Mouse (Mus musculus) stomach, postnatal 0 days (tissue): ENCODE results near the gene Pdhb. TPM values are rescaled to one million over a fixed set of nuclear protein-coding genes. Genes with fewer than 3 reads are reported as not detected.
A peak's percentile ranks its signal among the peaks of the same experiment; 100 is the strongest.
"Not testable (repeated sequence)": the region's sequence is repeated elsewhere in the genome, so short reads cannot be mapped to it uniquely, and the experiment has no call there.

Experiments
- ATAC-seq: fragments of 200-750 bp; cut with Nextera tagmentation; 2 replicates; pipeline ENCODE4 v1.8.0; 2017; ENCODE audit not compliant: low FRiP score, low TSS enrichment
- DNase-seq: peaks from one replicate; pipeline ENCODE4 v3.0.0-alpha.2; 2016; ENCODE audit warnings: low spot score
- H3K27ac ChIP-seq: fragments of 300-500 bp; sonication (generic); replicated peaks from 2 replicates; pipeline ENCODE4 v1.5.1; 2014; ENCODE audit warnings: mild to moderate bottlenecking, control low read depth
- H3K27me3 ChIP-seq: fragments of 300-500 bp; sonication (generic); 2 replicates; pipeline ENCODE4 v1.6.1; 2014; ENCODE audit warnings: low read length; ENCODE audit not compliant: control insufficient read depth, insufficient read depth
- H3K36me3 ChIP-seq: fragments of 300-500 bp; sonication (generic); 2 replicates; pipeline ENCODE4 v1.6.1; 2014; ENCODE audit warnings: low read length, mixed read lengths; ENCODE audit not compliant: control insufficient read depth, insufficient read depth
- H3K4me1 ChIP-seq: fragments of 300-500 bp; sonication (generic); replicated peaks from 2 replicates; pipeline ENCODE4 v1.6.1; 2014; ENCODE audit warnings: antibody characterized with exemption; ENCODE audit not compliant: control insufficient read depth, insufficient read depth
- H3K4me2 ChIP-seq: fragments of 300-500 bp; sonication (generic); replicated peaks from 2 replicates; pipeline ENCODE4 v1.6.1; 2014; ENCODE audit warnings: low read depth, mild to moderate bottlenecking, control low read depth, moderate library complexity
- H3K4me3 ChIP-seq: fragments of 300-500 bp; sonication (generic); 2 replicates; pipeline ENCODE4 v1.5.1; 2014; ENCODE audit warnings: low read depth, low read length, control low read depth
- H3K9ac ChIP-seq: fragments of 300-500 bp; sonication (generic); 2 replicates; pipeline ENCODE4 v1.6.1; 2014; ENCODE audit warnings: mild to moderate bottlenecking, low read length, control low read depth, mixed read lengths
- H3K9me3 ChIP-seq: fragments of 300-500 bp; sonication (generic); 2 replicates; pipeline ENCODE4 v1.6.1; 2016; ENCODE audit warnings: low read length; ENCODE audit not compliant: control insufficient read depth
- CTCF ChIP-seq: IDR thresholded peaks from 2 replicates; pipeline ENCODE4 v1.5.1; 2016; ENCODE audit warnings: antibody characterized with exemption, low read depth, mild to moderate bottlenecking, moderate library complexity
- EP300 ChIP-seq: optimal IDR thresholded peaks from 2 replicates; pipeline ENCODE3; 2016; ENCODE audit warnings: antibody characterized with exemption
- WGBS: fragments of 180-500 bp; shearing (Covaris S2); extraction: QIAGEN DNeasy Blood & Tissue Kit; methylation state at CpG from one replicate; pipeline ENCODE4 v1.1.7; 2014; 5-methylcytosine and 5-hydroxymethylcytosine counted together
- polyA plus RNA-seq: library from polyadenylated mRNA; unstranded; fragments of >200 nt; fragmentation: Nextera tagmentation; extraction: Ambion mirVana; gene quantifications from 2 replicates; pipeline ENCODE4 v1.2.1, GENCODE M21; 2015

Gene Pdhb
- polyA plus RNA-seq, 1 experiment from 2014 or later, result 142 TPM

- H3K4me1 ChIP-seq, result no peaks in the 10 kb centered on the region
- H3K27me3 ChIP-seq, result no peaks in the 10 kb centered on the region
- TF ChIP-seq CTCF (peak; percentile 36), EP300 (no peak)
- 62% methylated on average over 3 of the region's 3 CpGs for WGBS
- no peak overlapping the region for H3K27ac ChIP-seq
- H3K4me3 ChIP-seq, result no peak overlapping the region
- ATAC-seq (no peak), DNase-seq (no peak)
- no peak overlapping the region for H3K4me2 ChIP-seq
- H3K36me3 ChIP-seq, result no peaks in the 10 kb centered on the region
- H3K9ac ChIP-seq, result no peak overlapping the region
- H3K9me3 ChIP-seq, result no peaks in the 10 kb centered on the region
Measured at GRCm38 (mm10) chr14:8183330-8183729, 10.5 kb upstream of the Pdhb start.

DNA sequence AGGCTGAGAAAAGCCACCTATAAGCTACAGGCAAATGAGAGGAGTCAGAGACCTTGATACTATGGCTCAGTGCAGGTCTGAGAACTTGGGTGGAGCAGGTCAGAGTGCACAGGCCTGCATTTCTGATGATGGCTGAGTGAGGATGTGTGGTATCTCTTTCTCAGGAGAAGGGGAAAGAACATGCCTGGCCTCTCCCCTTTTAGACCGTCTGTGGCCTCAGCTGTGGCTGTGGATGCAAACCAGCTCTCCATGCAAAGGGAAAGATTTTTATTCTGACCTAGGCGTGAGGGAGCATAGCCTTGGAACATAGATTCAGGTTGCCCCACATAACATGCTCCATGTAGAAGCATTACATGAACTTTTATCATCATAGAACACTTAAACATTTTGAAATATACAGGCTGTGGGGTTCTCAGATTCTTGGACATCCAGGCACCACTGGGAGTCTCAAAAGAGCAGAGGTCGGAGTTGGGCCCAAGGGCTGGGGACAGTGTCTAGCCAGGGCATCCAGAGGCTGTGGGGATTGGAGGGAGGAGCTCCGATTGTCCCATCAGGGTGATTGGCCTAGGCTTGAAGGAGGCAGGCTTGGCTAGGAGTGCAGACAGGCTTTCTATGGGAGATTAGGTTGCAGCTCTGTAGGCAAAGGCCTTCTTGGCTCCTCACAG lies 7.7 kb upstream of the Pdhb start:
- no peak overlapping the region for H3K9ac ChIP-seq
- no peak for TF ChIP-seq EP300
- TF ChIP-seq CTCF, result no peak
- no peak overlapping the region for H3K4me3 ChIP-seq
- ATAC-seq, result no peak
- no peaks in the 10 kb centered on the region for H3K9me3 ChIP-seq
- H3K27me3 ChIP-seq, result no peaks in the 10 kb centered on the region
- no peak overlapping the region for H3K4me2 ChIP-seq
- DNase-seq, result no peak
- 76% methylated on average over 4 of the region's 4 CpGs for WGBS
- no peak overlapping the region for H3K27ac ChIP-seq
- no peaks in the 10 kb centered on the region for H3K36me3 ChIP-seq
- no peaks in the 10 kb centered on the region for H3K4me1 ChIP-seq

GRCm38 (mm10) chr14:8176251-8176650 lies 3.4 kb upstream of the Pdhb start:
- H3K27ac ChIP-seq, result no peak overlapping the region
- no peak for TF ChIP-seq CTCF
- no peak for TF ChIP-seq EP300
- no peaks in the 10 kb centered on the region for H3K36me3 ChIP-seq
- 49% methylated on average over 5 of the region's 5 CpGs for WGBS
- no peaks in the 10 kb centered on the region for H3K27me3 ChIP-seq
- no peak overlapping the region for H3K4me3 ChIP-seq
- ATAC-seq (no peak), DNase-seq (peak; percentile 57)
- H3K9ac ChIP-seq, result no peak overlapping the region
- H3K9me3 ChIP-seq, result no peaks in the 10 kb centered on the region
- peaks cover 4% of the 10 kb centered on the region; the same call in 1 of the 2 replicates for H3K4me1 ChIP-seq
- no peak overlapping the region for H3K4me2 ChIP-seq

DNA sequence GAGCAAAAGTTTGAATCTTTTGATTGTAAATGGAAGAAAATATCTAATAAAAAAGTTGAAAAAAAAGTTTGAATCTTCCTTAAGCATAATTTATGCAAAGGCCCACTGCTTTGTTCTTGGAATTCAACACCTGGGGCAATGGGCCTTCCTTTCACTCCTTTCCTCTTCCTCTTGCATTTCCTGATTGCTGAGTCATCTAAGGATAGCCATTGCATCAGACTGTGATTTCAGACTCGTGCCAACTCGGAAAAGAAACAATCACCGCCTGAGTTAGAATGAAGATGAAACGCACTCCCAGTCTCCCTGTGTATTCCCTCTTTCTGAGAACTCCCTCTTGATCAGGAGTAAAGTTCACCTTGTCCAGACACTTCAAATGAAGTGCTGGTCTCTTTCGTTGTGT lies 1.8 kb upstream of the Pdhb start:
- H3K9me3 ChIP-seq, result no peaks in the 10 kb centered on the region
- TF ChIP-seq EP300 (no peak), CTCF (no peak)
- H3K4me3 ChIP-seq, result no peak overlapping the region
- H3K4me1 ChIP-seq, result peaks cover 4% of the 10 kb centered on the region; the same call in 1 of the 2 replicates
- H3K9ac ChIP-seq, result no peak overlapping the region
- DNase-seq (no peak), ATAC-seq (no peak)
- H3K27ac ChIP-seq, result no peak overlapping the region
- no peaks in the 10 kb centered on the region for H3K27me3 ChIP-seq
- H3K4me2 ChIP-seq, result no peak overlapping the region
- H3K36me3 ChIP-seq, result no peaks in the 10 kb centered on the region
- 68% methylated on average over 5 of the region's 5 CpGs for WGBS

- Histone ChIP-seq H3K27ac (peak overlapping the region; percentile 73), H3K4me3 (peak overlapping the region; percentile 96), H3K9ac (peak overlapping the region; percentile 48; the same call in 1 of the 2 replicates), H3K4me2 (peak overlapping the region; percentile 73)
- WGBS, result 22% methylated on average over 5 of the region's 7 CpGs
- H3K27me3 ChIP-seq, DNase-seq, H3K9me3 ChIP-seq, H3K4me1 ChIP-seq, ATAC-seq, H3K36me3 ChIP-seq: not testable (repeated sequence)
- peak; percentile 53 for TF ChIP-seq CTCF
Measured at GRCm38 (mm10) chr14:8173542-8174250, 871 bp upstream of the Pdhb start.

- Histone ChIP-seq H3K27ac (no peak overlapping the region), H3K4me2 (no peak overlapping the region), H3K4me3 (no peak overlapping the region), H3K9me3 (no peaks in the 10 kb centered on the region), H3K27me3 (no peaks in the 10 kb centered on the region), H3K9ac (no peak overlapping the region), H3K4me1 (no peaks in the 10 kb centered on the region), H3K36me3 (peaks cover 26% of the 10 kb centered on the region)
- ATAC-seq (no peak), DNase-seq (no peak)
- no peak for TF ChIP-seq CTCF
- no peak for TF ChIP-seq EP300
- WGBS, result 77% methylated on average over 7 of the region's 7 CpGs
Measured at GRCm38 (mm10) chr14:8164463-8164862, 8.4 kb downstream of the Pdhb start.
